Mouse (Mus musculus) megakaryocyte progenitor cell, adult 5-6 weeks (primary cell): ENCODE results near the gene Kif13a. TPM values are rescaled to one million over a fixed set of nuclear protein-coding genes. Genes with fewer than 3 reads are reported as not detected.
A peak's percentile ranks its signal among the peaks of the same experiment; 100 is the strongest.

Experiments used
- ATAC-seq: replicated peaks from 2 replicates; pipeline ENCODE4 v1.8.0; 2016; ENCODE audit warnings: mild to moderate bottlenecking, moderate TSS enrichment, inconsistent platforms; ENCODE audit not compliant: poor library complexity
- total RNA-seq, 2 experiments: library from RNA; stranded (forward) in 1 of 2; stranded (reverse) in 1 of 2; fragments of 157-497, 149-512 nt in 1 of 2; fragments of 200-1000 nt in 1 of 2; gene quantifications; 2 replicates each; pipeline versions ENCODE4 v1.2.3 to v1.2.4; 2015 to 2017

Gene Kif13a
- total RNA-seq, 2 experiments from 2014 or later, result 20.9 to 31.1 TPM

- no peak for ATAC-seq
These were observed 141.2 kb downstream of the Kif13a start for GRCm38 (mm10) chr13:46788452-46788851.

GRCm38 (mm10) chr13:46786836-46787235, 142.8 kb downstream of the Kif13a start:
- no peak for ATAC-seq

GRCm38 (mm10) chr13:46786064-46786561, 143.6 kb downstream of the Kif13a start:
- 0 out of 2 replicates have a peak, but pooled peaks have one; percentile 17 for ATAC-seq

- ATAC-seq, result no peak
These were observed 149.3 kb downstream of the Kif13a start for GRCm38 (mm10) chr13:46780379-46780778.

GRCm38 (mm10) chr13:46779831-46780230, 149.8 kb downstream of the Kif13a start:
- ATAC-seq, result no peak

- ATAC-seq, result no peak
These were observed 152.2 kb downstream of the Kif13a start for GRCm38 (mm10) chr13:46777461-46777860.

- ATAC-seq, result no peak
These were observed 152.9 kb downstream of the Kif13a start for GRCm38 (mm10) chr13:46776636-46777305.

GRCm38 (mm10) chr13:46774998-46775397, 154.7 kb downstream of the Kif13a start:
- ATAC-seq, result peak; percentile 31; the same call in 1 of the 2 replicates

GRCm38 (mm10) chr13:46772581-46772980, 157.1 kb downstream of the Kif13a start:
- ATAC-seq, result no peak

- ATAC-seq, result peak; percentile 37; the same call in 1 of the 2 replicates
These were observed 164.3 kb downstream of the Kif13a start for GRCm38 (mm10) chr13:46765361-46765760.

GRCm38 (mm10) chr13:46763210-46763609, 166.5 kb downstream of the Kif13a start:
- no peak for ATAC-seq

GRCm38 (mm10) chr13:46760921-46761320, 168.7 kb downstream of the Kif13a start:
- no peak for ATAC-seq

- no peak for ATAC-seq
These were observed 170.3 kb downstream of the Kif13a start for GRCm38 (mm10) chr13:46759281-46759809.

- ATAC-seq, result no peak
These were observed 171.0 kb downstream of the Kif13a start for GRCm38 (mm10) chr13:46758627-46759026.

- ATAC-seq, result no peak
These were observed 171.7 kb downstream of the Kif13a start for GRCm38 (mm10) chr13:46757946-46758345.

- no peak for ATAC-seq
These were observed 176.4 kb downstream of the Kif13a start for GRCm38 (mm10) chr13:46753294-46753693.

GRCm38 (mm10) chr13:46752566-46753229, 177.0 kb downstream of the Kif13a start:
- no peak for ATAC-seq

GRCm38 (mm10) chr13:46748138-46748873, 181.4 kb downstream of the Kif13a start:
- ATAC-seq, result peak; percentile 93

GRCm38 (mm10) chr13:46743821-46744220, 185.8 kb downstream of the Kif13a start:
- no peak for ATAC-seq

GRCm38 (mm10) chr13:46742367-46742766, 187.3 kb downstream of the Kif13a start:
- peak; percentile 77 for ATAC-seq

- ATAC-seq, result no peak
These were observed 190.2 kb downstream of the Kif13a start for GRCm38 (mm10) chr13:46739426-46739825.
